In the genomic region with DNA sequence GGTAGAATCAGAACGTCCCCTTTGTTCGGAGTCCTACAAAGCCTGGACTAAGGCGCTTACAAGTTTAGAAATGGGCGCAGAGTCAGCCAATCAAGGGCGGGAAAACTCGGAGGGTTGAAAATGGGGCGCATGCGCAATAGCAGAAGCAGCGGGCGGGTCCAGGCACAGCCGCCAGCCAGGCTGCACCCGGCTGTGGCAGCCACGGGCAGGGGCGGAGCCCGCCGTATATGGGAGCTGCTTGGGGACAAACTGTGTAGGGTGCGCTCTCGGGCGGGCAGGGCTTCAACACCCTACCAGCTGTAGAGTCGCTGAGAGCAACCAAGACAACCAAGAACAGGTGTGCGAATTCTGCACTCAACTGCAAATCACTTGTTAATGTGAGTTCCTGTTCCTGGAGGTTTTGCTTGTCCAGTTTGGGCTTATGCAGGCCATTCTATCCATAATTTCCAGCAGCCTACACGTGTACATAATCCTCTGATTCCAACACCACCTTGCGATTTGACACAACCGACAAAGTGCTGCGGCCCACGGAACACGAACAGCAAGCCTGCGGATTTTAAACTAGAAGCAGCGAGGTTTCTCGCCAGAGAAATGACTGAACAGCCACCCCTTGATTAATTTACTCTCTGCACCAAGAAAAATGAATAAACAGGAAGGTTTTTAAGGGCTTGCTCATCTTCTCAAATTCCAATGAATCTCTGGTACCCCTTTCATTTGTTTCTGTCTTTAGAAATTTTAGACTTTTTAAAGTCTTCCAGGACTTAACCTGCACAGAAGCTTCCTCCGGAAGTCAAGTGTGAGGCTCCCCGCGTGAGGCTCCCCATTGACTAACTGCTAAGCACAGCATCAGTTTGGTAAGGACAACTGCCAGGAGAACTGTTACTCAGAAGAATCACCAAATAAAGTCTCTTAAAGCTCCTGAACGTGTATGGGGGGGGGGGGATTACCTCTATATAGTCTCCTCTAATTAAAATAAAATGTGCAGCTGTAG, we compare ENCODE assay signal across 8 mouse cellular contexts. TPM values are rescaled to one million over a fixed set of nuclear protein-coding genes. Genes with fewer than 3 reads are reported as not detected.
DNase-seq lines count a peak whose midpoint lies in the region; ATAC-seq and TF ChIP-seq lines count a peak whose summit lies in the region.

No protein-coding gene starts in this region.

- peak overlapping the region; percentile 66 for H3K4me2 ChIP-seq in forebrain, embryonic 15.5 days (replicated peaks)

- no peak for TF ChIP-seq CTCF in lung, adult 2 months (IDR thresholded peaks at IDR 0.05; ENCODE audit: insufficient read depth, low read length)

- H3K9ac ChIP-seq in forebrain, embryonic 15.5 days (replicated peaks) = peak overlapping the region; percentile 46

- H3K27ac ChIP-seq in forebrain, embryonic 15.5 days (replicated peaks) = peak overlapping the region; percentile 17; the same call in 1 of the 2 replicates

- no peaks in the 10 kb centered on the region for H3K36me3 ChIP-seq in forebrain, embryonic 15.5 days

- peak; percentile 41; the same call in 1 of the 2 replicates for TF ChIP-seq POLR2A in lung, adult 2 months (IDR thresholded peaks at IDR 0.05; ENCODE audit: borderline replicate concordance, extremely low read depth, low read depth, low read length)

- no peaks in the 10 kb centered on the region for H3K27me3 ChIP-seq in forebrain, embryonic 15.5 days

- DNase-seq in ES-CJ7 (ENCODE audit: low read depth, low spot score) = peak; percentile 95
- DNase-seq in cerebellum, adult 11-12 months = peak; percentile 95
- DNase-seq in heart, postnatal 25 days (ENCODE audit: low spot score) = peak; percentile 91
- peak; percentile 93 to 96 for DNase-seq in layer of hippocampus, adult 18-20 months (ENCODE audit: low spot score in 2 of 2)
- peak; percentile 94 for DNase-seq in lung, adult 2 months
- DNase-seq in thymus, adult 18-20 months = peak; percentile 94 to 96

- H3K4me3 ChIP-seq in forebrain, embryonic 15.5 days = peak overlapping the region; percentile 45
- peak overlapping the region; percentile 74 for H3K4me3 ChIP-seq in lung, adult 2 months (replicated peaks; ENCODE audit: extremely low read depth, low read depth, low read length)

- no peaks in the 10 kb centered on the region for H3K9me3 ChIP-seq in forebrain, embryonic 15.5 days

- H3K4me1 ChIP-seq in forebrain, embryonic 15.5 days = peaks cover 19% of the 10 kb centered on the region
- H3K4me1 ChIP-seq in lung, adult 2 months (ENCODE audit: control insufficient read depth, insufficient read depth, low read length) = no peaks in the 10 kb centered on the region; the same call in 1 of the 2 replicates

- peak; percentile 97 for ATAC-seq in forebrain, embryonic 15.5 days (replicated peaks)
- peak; percentile 81 for ATAC-seq in neutrophil, adult 5-6 weeks (ENCODE audit: extremely low read depth, insufficient number of reproducible peaks, low FRiP score, poor library complexity, severe bottlenecking)

- WGBS in forebrain, embryonic 15.5 days = 9% methylated on average over 34 of the region's 34 CpGs
- 3% methylated on average over 34 of the region's 34 CpGs for WGBS in lung, adult 2 months

- intact Hi-C loops in heart, postnatal 25 days (cut with DNase I) = loop anchor here (5.0 to 10.0 kb wide), 2 partner anchors 159 to 1622 kb away; partner anchors contain the start of genes Dzank1, Polr3f and Snrpb2

RNA-seq across cellular contexts. Expression of gene Kif16b, which starts 1.9 kb away (rescaled TPM):
- polyA plus RNA-seq in forebrain, embryonic 15.5 days (2015; fragmentation: Nextera tagmentation; extraction: Ambion mirVana) = 2.7 and 3.7 TPM in 2 replicates
- total RNA-seq in heart, postnatal 25 days (2021) = 10 to 100 TPM; 28.7 to 29.8 TPM
- 10 to 100 TPM; 11.0 to 11.9 TPM for total RNA-seq in layer of hippocampus, adult 18-20 months (2021)
- 8.0 and 13.3 TPM in 2 replicates for polyA plus RNA-seq in lung, adult 2 months (2012; rRNA removed)
- total RNA-seq in neutrophil, adult 5-6 weeks (2017) = 22.2 and 23.3 TPM in 2 replicates

Comparison
In these comparisons a context has a peak if more than half of its experiments do, and no peak if none do; other contexts are left out.
1. Peak in every context shown above with its lines: DNase-seq, ATAC-seq, H3K4me3 ChIP-seq and H3K27ac ChIP-seq.